Mouse (Mus musculus): Measurements from ENCODE around the gene Pxylp1. TPM values are rescaled to one million over a fixed set of nuclear protein-coding genes. Genes with fewer than 3 reads are reported as not detected.

Pxylp1 gene
- polyA plus RNA-seq, 1 experiment from 2014 or later: 49.1 TPM

DNA sequence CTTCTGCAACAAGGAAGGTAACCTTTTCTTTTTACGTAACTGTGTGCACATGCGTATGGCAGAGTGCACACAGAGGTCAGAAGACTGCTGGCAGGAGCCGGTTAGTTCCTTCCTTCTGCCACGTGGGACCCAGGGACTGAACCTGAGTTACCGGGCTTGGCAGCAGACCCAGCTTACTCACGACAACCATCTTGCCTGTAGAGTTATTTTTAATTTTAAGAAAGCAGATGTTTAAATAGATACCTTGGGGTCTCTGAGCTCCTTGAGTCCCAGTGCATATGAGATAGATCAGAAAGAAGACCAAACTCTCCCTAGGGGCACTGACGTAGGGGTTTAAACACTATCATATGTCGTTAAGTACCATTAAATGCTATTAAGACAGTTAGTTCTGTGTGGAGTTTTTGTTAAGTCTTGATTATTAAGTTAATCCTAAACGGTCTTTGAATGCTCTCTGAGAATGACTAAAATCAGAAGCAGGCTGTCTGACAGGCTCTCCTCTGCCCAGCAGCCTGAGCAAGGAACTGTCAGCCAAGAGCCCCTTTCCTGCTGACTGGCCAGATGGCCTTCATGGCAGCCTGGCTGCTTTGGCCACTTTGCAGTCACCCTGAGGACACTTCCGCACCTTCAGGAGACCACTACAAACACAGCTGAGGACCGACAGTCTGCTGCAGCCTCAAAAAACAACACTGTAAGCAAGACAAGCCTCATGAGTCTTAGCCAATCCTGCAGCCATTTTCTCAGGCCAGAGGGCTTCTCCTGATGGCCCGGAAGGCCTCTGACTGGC lies 65.3 kb downstream of the Pxylp1 start:
- Histone ChIP-seq H3K36me3 (peaks cover 63% of the 10 kb centered on the region), H3K9me3 (replicated peaks) (no peaks in the 10 kb centered on the region), H3K27ac (replicated peaks) (no peak overlapping the region), H3K4me3 (no peak overlapping the region), H3K27me3 (ENCODE audit: low read depth, poor library complexity, severe bottlenecking) (no peaks in the 10 kb centered on the region), H3K4me1 (no peaks in the 10 kb centered on the region)
- no peak for DNase-seq (ENCODE audit: low spot score)
- WGBS: 87% methylated on average over 12 of the region's 12 CpGs

- no peak overlapping the region for H3K4me3 ChIP-seq
- H3K36me3 ChIP-seq: peaks cover 61% of the 10 kb centered on the region
- DNase-seq (ENCODE audit: low spot score): no peak
- no peaks in the 10 kb centered on the region for H3K4me1 ChIP-seq
- H3K27ac ChIP-seq (replicated peaks): no peak overlapping the region
- WGBS: 94% methylated on average over 18 of the region's 18 CpGs
- no peaks in the 10 kb centered on the region for H3K27me3 ChIP-seq (ENCODE audit: low read depth, poor library complexity, severe bottlenecking)
- H3K9me3 ChIP-seq (replicated peaks): no peaks in the 10 kb centered on the region
Measured at GRCm38 (mm10) chr9:96824857-96825256, 67.6 kb downstream of the Pxylp1 start.

- H3K27ac ChIP-seq (replicated peaks): no peak overlapping the region
- WGBS: 89% methylated on average over 12 of the region's 12 CpGs
- H3K4me1 ChIP-seq: no peaks in the 10 kb centered on the region
- H3K36me3 ChIP-seq: peaks cover 53% of the 10 kb centered on the region
- no peaks in the 10 kb centered on the region for H3K9me3 ChIP-seq (replicated peaks)
- DNase-seq (ENCODE audit: low spot score): no peak
- no peak overlapping the region for H3K4me3 ChIP-seq
- no peaks in the 10 kb centered on the region for H3K27me3 ChIP-seq (ENCODE audit: low read depth, poor library complexity, severe bottlenecking)
Measured at GRCm38 (mm10) chr9:96824026-96824425, 68.4 kb downstream of the Pxylp1 start.

GRCm38 (mm10) chr9:96823541-96823940 lies 68.9 kb downstream of the Pxylp1 start:
- DNase-seq (ENCODE audit: low spot score): no peak
- H3K27ac ChIP-seq (replicated peaks): no peak overlapping the region
- H3K36me3 ChIP-seq: peaks cover 48% of the 10 kb centered on the region
- no peaks in the 10 kb centered on the region for H3K4me1 ChIP-seq
- H3K27me3 ChIP-seq (ENCODE audit: low read depth, poor library complexity, severe bottlenecking): no peaks in the 10 kb centered on the region
- no peak overlapping the region for H3K4me3 ChIP-seq
- WGBS: 92% methylated on average over 5 of the region's 5 CpGs
- H3K9me3 ChIP-seq (replicated peaks): no peaks in the 10 kb centered on the region

DNA sequence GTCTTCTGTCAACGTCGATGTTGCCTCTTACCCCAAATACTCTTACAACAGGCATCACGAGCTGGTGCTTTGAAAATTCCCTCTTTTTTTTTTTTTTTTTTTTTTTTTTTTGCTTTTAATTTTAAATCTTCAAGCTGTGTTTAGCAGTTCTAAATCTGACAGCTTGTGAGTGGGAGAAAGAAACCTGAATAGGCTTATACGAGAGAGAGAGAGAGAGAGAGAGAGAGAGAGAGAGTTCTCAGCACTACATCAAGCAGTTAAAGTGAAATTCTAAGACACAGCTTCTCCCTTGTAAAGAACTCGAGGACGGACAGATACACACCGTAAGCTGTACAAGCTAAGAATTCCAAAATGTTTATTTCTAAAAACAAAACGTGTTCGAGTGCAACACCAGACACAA lies 69.5 kb downstream of the Pxylp1 start:
- no peaks in the 10 kb centered on the region for H3K9me3 ChIP-seq (replicated peaks)
- peaks cover 42% of the 10 kb centered on the region for H3K36me3 ChIP-seq
- no peak overlapping the region for H3K27ac ChIP-seq (replicated peaks)
- DNase-seq (ENCODE audit: low spot score): no peak
- H3K27me3 ChIP-seq (ENCODE audit: low read depth, poor library complexity, severe bottlenecking): no peaks in the 10 kb centered on the region
- H3K4me1 ChIP-seq: peaks cover 3% of the 10 kb centered on the region; the same call in 1 of the 2 replicates
- WGBS: 94% methylated on average over 9 of the region's 9 CpGs
- H3K4me3 ChIP-seq: no peak overlapping the region

DNA sequence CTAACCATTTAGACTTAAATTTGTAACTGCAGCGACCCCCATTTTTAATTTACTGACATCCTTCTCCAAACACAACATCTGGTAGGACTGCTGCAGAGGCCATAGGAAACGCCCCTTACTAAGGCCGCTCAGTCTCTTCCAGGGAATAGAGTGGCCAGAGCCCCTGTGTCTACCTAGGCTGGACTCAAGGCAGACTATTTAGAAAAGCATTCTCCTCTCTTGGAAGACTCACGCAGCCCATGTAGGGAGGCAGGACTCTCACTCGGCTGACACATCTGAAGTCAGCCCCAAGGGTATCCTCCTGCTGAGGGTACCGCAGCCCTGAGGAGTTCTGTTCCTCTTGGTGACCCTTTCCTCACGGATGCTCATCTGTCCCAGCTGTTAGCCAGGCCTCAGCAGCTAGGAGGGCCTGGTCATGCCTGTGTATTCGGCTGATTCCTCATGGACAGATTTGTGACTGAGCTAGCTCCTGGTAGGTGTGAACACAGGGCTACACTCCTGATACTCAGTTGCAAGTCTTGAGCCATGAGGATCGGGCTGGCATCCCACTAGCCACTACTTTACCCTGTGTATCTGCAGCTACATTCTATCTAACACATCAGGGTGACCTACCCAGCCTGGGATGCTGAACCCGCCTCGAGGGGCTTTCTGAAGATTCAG lies 73.5 kb downstream of the Pxylp1 start:
- 0 out of 2 replicates have a peak overlapping the region, but pooled peaks have one; percentile 18 for H3K27ac ChIP-seq (replicated peaks)
- H3K4me1 ChIP-seq: peaks cover 3% of the 10 kb centered on the region; the same call in 1 of the 2 replicates
- H3K4me3 ChIP-seq: no peak overlapping the region
- H3K9me3 ChIP-seq (replicated peaks): 0 out of 2 replicates have a peak, but pooled peaks cover 3% of the 10 kb centered on the region
- whole genome bisulfite sequencing: 68% methylated on average over 11 of the region's 11 CpGs
- no peaks in the 10 kb centered on the region for H3K27me3 ChIP-seq (ENCODE audit: low read depth, poor library complexity, severe bottlenecking)
- no peak for DNase-seq (ENCODE audit: low spot score)
- H3K36me3 ChIP-seq: peaks cover 3% of the 10 kb centered on the region

GRCm38 (mm10) chr9:96818128-96818821 lies 74.2 kb downstream of the Pxylp1 start:
- DNase-seq (ENCODE audit: low spot score): peak; percentile 51
- Histone ChIP-seq H3K9me3 (replicated peaks) (0 out of 2 replicates have a peak, but pooled peaks cover 3% of the 10 kb centered on the region), H3K27me3 (ENCODE audit: low read depth, poor library complexity, severe bottlenecking) (no peaks in the 10 kb centered on the region), H3K4me1 (peaks cover 3% of the 10 kb centered on the region; the same call in 1 of the 2 replicates), H3K36me3 (no peaks in the 10 kb centered on the region), H3K27ac (replicated peaks) (no peak overlapping the region), H3K4me3 (no peak overlapping the region)
- WGBS: 39% methylated on average over 7 of the region's 7 CpGs

- H3K36me3 ChIP-seq: no peaks in the 10 kb centered on the region
- no peak for DNase-seq (ENCODE audit: low spot score)
- peaks cover 5% of the 10 kb centered on the region for H3K4me1 ChIP-seq
- 35% methylated on average over 4 of the region's 4 CpGs for WGBS
- H3K9me3 ChIP-seq (replicated peaks): 0 out of 2 replicates have a peak, but pooled peaks cover 3% of the 10 kb centered on the region
- H3K27me3 ChIP-seq (ENCODE audit: low read depth, poor library complexity, severe bottlenecking): no peaks in the 10 kb centered on the region
- no peak overlapping the region for H3K27ac ChIP-seq (replicated peaks)
- H3K4me3 ChIP-seq: no peak overlapping the region
Measured at GRCm38 (mm10) chr9:96811996-96812395, 80.5 kb downstream of the Pxylp1 start.

- no peaks in the 10 kb centered on the region for H3K36me3 ChIP-seq
- H3K4me1 ChIP-seq: peaks cover 11% of the 10 kb centered on the region
- no peak overlapping the region for H3K4me3 ChIP-seq
- no peak overlapping the region for H3K27ac ChIP-seq (replicated peaks)
- 50% methylated on average over 5 of the region's 5 CpGs for WGBS
- no peaks in the 10 kb centered on the region for H3K9me3 ChIP-seq (replicated peaks)
- no peaks in the 10 kb centered on the region for H3K27me3 ChIP-seq (ENCODE audit: low read depth, poor library complexity, severe bottlenecking)
- no peak for DNase-seq (ENCODE audit: low spot score)
Measured at GRCm38 (mm10) chr9:96800131-96800825, 92.2 kb downstream of the Pxylp1 start.

- 93% methylated on average over 3 of the region's 3 CpGs for WGBS
- H3K9me3 ChIP-seq (replicated peaks): no peaks in the 10 kb centered on the region
- no peak overlapping the region for H3K27ac ChIP-seq (replicated peaks)
- DNase-seq (ENCODE audit: low spot score): no peak
- H3K4me3 ChIP-seq: no peak overlapping the region
- no peaks in the 10 kb centered on the region for H3K27me3 ChIP-seq (ENCODE audit: low read depth, poor library complexity, severe bottlenecking)
- no peaks in the 10 kb centered on the region for H3K36me3 ChIP-seq
- H3K4me1 ChIP-seq: peaks cover 15% of the 10 kb centered on the region
Measured at GRCm38 (mm10) chr9:96797311-96797710, 95.2 kb downstream of the Pxylp1 start.

DNA sequence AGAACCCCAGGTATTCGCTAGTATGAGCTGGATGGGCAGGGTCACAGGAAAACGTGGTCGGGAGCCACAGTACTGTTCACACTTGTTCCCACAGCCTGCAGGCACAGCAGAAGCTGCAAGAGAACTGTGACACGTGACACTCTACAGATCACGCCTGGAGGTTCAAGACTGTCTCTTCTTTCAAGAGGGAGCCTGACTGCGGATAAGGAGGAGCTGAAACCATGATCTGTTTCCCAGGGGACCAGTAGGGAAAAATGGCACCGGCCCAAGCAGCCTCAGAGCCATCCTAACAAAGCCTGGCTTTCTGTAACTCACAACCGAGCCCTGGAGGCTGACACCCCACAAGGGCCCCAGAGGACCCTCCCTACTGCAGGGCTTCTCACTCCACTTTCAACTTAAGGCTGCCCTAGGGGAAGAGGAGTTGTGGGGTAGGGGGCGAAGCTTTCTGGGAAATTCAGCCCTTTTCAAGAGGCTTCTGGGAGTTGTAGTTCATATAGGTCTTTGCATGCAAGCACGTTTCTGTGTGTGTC lies 97.0 kb downstream of the Pxylp1 start:
- 19% methylated on average over 10 of the region's 10 CpGs for WGBS

GRCm38 (mm10) chr9:96794601-96795000 lies 97.9 kb downstream of the Pxylp1 start:
- 89% methylated on average over 2 of the region's 2 CpGs for WGBS
- Histone ChIP-seq H3K9me3 (replicated peaks) (no peaks in the 10 kb centered on the region), H3K4me1 (peaks cover 10% of the 10 kb centered on the region), H3K27ac (replicated peaks) (no peak overlapping the region), H3K36me3 (no peaks in the 10 kb centered on the region), H3K27me3 (ENCODE audit: low read depth, poor library complexity, severe bottlenecking) (no peaks in the 10 kb centered on the region), H3K4me3 (no peak overlapping the region)
- no peak for DNase-seq (ENCODE audit: low spot score)

More for the DNA sequence above, 97.0 kb downstream of the Pxylp1 start:
- H3K27me3 ChIP-seq (ENCODE audit: low read depth, poor library complexity, severe bottlenecking): no peaks in the 10 kb centered on the region
- no peaks in the 10 kb centered on the region for H3K36me3 ChIP-seq
- no peaks in the 10 kb centered on the region for H3K9me3 ChIP-seq (replicated peaks)
- DNase-seq (ENCODE audit: low spot score): peak; percentile 56
- H3K4me3 ChIP-seq: peak overlapping the region; percentile 48
- H3K27ac ChIP-seq (replicated peaks): peak overlapping the region; percentile 82
- H3K4me1 ChIP-seq: peaks cover 15% of the 10 kb centered on the region

All from midbrain, embryonic 10.5 days (tissue).